Mouse (Mus musculus) mouse trophoblast stem cell (cell line): ENCODE measurements at regions not wholly inside any gene's neighbourhood (a gene's known extent, or its start where the extent isn't known, plus 50 kb on each side); places are given as distances from the start of the nearest gene placed in this dataset.

ENCODE experiments used
- in situ Hi-C, 2 experiments: fragments of 300-500 bp; cut with MseI, MboI; formaldehyde crosslinking; loops; 2 replicates in 1 of 2; 3 replicates in 1 of 2; pipeline ENCODE4 v1.15.1; 2025

DNA sequence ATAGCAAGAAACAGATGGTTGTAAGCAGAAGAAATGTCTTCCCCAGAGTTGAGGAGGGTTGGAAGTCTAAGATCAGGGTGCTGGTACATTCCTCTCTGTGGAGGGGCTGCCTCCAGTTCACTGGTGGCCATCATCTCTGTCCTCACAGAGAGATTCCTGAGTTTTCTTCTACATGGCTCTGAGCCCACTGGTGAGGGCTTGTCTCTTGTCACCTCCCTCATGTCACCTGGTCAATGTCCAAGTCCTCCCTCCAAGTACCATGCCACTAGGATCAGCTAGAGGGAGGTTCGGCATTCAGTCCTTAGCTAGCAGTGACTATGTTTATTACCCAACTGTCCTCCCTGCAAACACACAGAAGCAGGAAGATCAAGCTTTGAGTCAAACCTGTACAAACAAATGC, 258.3 kb downstream of the Tgfb2 start:
- in situ Hi-C loops: no loop called here

DNA sequence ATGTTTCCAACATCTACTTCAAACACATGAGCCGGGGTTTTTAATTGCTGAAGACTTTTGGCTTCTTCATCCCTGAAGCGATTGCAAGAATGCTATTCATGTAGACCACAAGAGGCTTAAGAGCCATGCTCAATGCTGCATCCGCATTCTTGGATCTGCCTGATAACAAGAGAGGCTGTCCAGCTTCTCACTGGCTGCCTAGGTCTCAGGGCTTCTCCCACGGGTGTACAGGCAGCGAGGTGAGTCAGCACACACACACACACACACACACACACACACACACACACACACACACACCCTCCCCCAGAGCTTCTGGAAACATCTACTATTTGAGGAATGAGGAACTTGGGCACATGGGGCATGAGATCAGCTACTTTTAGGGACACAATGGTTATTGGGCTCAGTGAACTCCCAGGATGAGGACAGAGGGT, 261.1 kb downstream of the Tgfb2 start:
- in situ Hi-C loops: no loop called here

DNA sequence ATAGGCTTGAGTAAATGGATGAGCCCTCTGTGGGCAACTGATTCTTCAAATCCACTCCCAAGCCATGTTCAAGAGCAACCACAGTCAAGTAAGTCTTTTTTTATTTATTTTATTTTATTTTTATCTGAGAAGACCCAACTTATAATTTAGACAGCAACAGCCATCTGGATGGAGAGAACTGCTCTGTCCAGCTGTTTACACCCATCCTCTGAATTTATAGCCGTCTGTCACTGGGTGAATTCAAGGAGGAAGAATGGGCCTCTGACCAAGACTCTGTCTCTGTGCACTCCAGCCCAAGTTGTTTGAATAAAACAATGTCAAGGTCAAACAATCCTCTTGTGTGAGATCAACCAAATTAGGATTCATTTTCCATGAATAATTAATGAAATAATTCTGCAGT, 263.6 kb downstream of the Tgfb2 start:
- in situ Hi-C loops: no loop called here

DNA sequence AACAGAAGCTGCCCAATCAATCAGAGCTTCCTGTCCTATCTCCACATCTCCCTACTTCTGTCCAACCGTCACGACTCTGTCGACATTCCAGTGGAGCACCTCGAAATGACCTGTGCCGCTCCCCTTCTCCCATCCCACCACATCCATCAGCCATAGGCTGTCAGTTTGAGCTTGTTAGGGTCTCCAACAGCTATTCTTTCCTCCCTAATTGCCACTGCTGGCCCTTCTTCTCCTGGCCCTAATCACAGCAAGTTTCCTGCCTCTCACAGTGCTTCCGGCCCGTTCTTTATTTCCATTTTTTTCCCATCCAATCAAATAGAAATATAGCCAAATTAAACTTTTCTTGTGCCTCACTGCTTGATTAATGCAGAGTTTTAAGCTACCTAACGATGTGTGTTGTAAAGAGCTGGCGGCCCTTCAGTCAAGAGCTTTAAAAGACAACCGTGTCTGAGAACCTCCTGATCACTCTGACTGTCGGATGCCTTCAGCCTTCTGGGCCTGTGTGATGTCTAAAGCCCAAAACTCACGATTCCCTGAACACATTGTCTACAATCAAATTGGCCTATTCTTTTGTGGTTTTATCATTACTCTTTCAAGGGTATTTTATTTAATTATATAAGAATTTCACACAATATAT, 270.3 kb downstream of the Tgfb2 start:
- in situ Hi-C loops: no loop called here

DNA sequence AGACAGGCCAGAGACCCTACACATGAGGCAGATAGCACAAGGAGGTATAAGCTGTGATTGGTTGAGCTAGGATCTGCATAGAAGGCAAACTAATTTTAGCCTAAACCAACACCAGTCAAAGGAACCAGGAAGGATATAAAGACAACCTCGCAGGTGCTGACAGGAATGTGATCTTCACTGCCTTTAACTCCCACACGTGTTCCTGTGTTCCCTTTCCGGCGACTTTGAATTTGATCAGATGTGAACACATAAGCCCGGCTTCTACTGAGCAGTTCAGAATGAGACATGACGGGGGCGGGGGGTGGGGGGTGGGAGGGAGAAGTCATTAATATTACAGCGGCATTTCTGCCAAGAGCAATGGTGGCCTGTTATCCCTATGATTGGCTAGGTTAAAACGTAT, 271.0 kb downstream of the Tgfb2 start:
- in situ Hi-C loops: no loop called here

DNA sequence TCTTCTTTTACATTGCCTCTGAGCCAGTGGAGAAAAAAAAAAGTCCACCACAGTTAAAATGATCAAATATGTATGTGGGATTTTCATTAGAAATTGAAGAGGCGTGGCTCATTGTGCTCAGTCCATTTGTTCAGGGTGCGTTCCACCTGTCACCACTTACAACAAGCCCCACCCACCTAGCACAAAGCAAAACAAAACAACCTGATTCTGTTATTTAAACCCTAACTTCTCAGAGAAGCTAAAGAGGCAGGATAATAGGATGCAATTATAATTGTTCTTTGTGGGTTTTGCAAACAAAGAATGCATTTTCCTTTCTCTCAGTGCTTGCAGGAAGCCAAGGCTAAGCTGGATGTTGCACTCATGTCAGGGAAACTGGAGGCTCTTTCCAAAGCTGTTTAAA, 271.8 kb downstream of the Tgfb2 start:
- in situ Hi-C loops: no loop called here

DNA sequence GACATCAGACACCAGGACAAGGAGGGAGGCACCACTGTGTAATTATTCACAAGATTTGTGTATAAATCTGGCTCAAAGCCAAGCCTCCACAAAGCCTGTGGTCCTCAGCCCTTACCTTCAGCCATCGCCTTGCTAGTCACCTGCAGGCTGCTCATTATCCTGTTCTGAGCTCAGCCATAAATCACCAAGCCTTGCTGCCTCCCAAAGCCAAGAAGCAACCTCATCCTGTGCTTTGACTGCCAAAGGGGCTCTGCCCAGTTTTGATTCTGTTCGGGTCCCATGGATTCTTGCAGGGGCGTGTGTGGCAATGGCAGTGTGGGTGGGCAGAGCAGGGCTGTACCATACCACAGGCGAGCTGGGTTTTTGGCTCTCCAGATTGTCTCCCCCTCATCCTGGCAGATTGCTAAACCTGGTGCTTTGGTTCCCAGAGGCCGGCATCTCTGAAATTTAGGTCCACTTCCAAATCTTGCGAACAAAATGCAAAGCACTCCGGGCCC, 272.6 kb downstream of the Tgfb2 start:
- in situ Hi-C loops: no loop called here

DNA sequence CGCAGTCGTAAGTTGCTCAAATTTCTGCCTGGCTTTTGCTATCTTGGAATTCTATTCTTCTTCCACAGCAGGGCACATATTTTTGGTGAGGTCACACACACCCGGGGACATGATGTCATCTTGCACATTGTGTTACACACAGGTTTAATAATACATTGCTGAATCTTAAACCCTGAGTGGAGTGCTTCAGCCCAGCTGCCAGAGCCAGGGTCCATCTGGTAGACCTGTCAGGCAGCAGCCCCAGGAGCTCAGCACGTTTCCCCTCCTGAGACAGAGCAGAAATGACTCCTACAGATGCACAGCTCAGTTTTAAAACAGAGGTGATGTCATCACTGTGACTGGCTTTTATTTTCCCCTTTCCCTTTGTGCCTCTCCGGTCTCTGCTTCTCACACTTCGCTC, 280.4 kb downstream of the Tgfb2 start:
- in situ Hi-C loops: no loop called here

DNA sequence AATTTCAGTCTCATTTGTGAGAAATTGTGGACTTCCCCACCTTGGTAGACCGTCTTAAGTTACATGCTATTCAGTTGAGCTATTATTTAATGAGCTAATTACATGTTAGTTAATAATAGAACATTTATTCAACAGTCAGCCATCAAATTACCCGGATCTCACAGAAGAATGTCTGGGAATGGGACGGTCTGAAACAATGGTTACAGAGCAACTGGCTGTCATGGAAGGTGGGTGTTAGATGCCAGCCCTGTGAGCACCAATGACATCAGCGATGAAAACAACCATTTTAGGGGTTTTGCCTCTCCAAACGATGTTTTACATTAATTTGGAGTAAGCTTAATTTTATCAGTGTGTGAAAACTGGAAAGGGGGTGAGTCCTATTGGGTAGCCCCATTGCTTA, 281.7 kb downstream of the Tgfb2 start:
- in situ Hi-C loops: no loop called here

DNA sequence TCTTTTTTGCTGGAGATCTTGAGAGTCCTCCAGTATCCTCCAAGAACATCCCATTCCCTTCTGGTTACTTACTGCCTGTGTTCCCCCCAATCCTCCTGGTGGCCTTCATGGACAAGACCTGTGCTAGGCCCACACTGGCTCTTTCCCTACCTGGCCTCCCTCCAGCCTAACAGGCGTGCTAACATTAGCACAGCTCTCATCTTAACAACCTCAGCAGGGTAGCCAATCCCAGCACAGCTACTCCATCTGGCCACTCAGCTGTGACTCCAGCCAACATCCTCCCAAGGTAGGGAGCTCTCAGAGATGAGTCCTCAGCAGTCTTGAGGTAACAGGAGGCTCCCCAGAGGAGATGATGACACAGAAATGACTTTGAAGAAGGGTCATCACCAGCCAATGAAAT, 288.7 kb downstream of the Tgfb2 start:
- in situ Hi-C loops: no loop called here

DNA sequence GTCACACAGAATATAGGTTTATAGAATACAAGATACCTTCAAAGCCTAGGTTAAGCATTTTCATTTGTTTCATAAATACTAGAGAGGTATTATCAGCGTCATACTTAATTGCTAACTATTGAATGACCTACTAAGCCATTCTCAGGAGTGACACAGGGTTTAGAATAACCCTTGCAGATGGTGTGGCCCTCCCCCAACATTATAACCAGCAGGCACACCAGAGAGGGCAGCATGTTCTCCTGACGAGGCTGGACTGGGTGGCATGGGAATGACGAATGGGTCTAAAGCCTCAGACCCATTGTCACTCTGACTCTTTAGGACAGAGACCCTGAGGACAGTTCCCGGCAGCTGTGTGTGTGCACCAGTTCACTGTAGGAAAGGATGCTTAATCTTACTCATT, 290.5 kb downstream of the Tgfb2 start:
- in situ Hi-C loops: no loop called here

DNA sequence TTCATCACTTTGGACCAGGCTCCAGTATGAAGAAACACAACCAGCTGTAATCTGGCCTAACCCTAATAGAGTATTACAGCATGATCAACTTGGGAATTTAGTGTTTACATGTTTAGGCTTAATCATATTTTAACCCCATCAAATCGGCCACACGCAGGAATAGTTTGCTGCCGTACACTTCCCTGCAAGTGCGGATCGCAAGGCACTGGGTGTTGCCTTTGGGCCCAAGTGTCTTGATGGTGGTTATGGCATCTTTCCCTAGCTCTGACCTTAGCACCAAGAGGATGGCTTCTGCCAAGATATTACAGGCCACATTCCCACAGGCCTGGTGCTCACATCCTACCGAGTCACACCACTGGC, 291.9 kb downstream of the Tgfb2 start:
- in situ Hi-C loops: no loop called here

DNA sequence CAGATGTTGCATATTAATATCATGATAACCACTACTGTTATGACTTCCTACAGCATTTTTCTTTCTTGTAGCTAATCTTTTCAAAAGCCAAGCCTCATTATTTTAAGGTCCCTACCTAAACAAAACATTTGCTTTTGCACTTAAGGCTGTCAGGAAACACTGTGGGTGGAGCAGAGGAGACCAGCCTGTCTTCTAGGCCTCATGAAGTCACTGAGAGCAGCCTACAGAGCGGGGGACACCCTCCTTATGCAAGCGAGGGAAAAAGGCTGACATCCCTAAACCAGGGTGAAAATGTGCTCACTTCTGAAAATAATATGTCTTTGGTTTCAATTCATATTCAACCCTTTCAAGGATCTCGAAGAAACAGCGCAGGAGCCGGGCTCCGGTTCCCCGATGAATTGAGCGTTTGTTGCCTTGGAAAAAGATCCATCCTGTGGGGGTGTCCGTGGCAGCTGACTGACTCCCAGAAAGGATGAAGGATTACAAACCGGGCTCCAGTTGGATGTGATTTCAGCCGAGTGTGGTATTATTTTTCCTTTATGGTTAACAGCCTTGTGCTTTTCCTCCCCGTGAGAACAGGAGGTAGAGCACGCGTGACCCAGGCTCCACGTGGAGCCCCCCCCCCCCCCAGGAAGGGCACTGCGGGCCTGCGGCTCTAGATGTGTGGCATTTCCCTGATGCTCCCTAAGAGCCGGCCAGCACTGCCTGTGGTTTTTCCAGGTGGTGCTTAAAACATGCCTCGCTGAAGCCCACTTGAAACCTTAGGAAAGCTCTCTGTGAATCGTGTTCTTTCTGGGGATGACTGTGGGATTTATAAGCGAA, 292.5 kb downstream of the Tgfb2 start:
- in situ Hi-C loops: no loop called here

DNA sequence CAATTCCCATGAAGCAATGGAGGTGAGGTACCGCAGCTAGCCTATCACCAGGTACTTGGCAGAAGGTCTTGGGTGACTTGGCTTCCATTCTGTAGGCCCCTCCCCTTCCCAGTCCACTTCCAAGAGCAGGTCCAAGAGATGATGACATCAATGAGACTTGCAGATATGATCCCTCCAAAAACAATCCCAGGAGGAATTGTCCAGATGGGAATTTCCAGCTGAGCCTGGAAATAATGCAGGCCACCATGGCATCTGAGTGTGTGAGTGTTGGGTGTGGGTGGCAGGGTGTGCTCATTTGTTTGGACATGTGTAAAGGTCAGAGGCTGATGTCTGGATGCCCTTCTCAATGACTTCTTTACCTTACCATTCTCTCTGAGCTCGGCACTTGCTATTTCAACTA, 293.5 kb downstream of the Tgfb2 start:
- in situ Hi-C loops: no loop called here

DNA sequence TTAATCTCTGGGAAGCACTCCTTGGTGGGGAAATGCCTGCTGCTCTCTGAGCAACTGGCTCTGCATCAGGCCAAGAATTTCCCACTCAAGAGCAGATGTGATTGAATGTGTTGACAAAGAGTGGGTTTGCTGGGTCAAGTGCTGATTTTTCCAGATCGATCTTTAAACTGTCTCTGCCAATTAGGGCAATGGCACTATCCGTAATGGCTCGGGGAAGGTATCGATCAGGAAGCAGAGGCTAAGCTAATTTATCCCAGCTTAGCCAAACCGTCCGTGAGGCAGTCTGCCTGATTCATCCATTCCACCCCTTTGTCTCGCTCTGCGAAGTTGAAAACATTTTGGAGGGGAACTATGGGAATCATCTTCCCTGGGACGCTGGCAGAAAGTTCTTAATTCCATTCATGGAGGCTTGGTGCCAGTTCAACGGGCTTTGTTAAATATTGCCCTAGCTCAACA, 291.9 kb upstream of the Lyplal1 start:
- in situ Hi-C loops: no loop called here

DNA sequence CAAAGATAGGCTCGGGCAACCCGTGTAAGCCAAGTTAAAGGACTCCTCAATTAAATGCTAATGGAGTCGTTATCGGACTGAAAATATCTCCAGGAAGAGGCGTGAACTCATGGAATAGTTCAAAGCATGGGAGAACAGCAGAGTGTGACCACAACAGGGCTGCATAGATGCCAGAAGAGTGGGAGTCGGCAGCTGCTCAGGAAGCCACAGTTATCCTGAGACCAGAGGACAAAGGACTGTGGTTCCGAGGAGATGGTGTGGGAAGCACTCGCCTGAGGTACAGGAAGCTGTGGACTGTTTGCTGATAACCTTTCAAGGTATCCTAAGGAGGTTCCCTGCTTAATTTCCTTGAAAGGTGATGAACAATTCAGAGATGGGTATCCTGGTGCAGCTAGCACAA, 290.5 kb upstream of the Lyplal1 start:
- in situ Hi-C loops: no loop called here

DNA sequence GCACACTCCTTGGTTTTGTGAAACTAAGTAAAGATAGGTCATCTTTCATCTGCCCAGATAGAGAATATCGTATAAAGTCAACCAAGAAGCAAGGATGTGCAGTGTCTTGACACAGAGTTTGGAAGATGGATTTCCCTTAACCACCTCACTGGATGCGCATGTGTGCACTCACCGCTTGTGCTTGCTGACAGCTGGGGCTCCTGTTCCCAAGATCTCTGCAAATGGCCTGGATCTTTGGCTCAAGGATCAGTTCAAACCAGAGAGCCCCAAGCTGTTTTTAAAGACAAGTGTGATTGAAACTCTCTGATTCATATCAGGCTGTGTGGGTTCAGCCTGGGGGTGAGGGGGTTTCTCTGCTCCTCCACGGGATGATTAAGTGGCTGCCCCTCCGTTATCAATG, 288.6 kb upstream of the Lyplal1 start:
- in situ Hi-C loops: no loop called here

DNA sequence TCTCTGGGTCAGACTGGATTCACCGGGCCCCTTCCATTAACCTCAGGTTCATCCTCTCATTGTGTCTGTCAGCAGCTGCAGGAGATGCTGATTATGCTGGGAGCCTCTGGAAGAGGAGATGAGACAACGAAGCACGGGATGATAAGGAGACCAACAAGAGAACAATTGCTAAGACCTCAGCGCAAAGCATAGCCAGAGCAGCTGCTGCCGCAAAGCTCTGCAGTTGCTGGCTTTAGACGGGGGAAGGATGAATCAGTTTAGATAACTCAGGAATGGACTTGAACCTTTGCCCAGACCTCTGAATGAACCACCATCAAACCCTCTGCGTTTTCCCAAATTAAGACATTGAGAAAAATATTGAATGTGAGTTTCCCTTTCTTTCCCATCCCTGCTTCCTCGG, 282.7 kb upstream of the Lyplal1 start:
- in situ Hi-C loops: loop anchor here in 1 of 2 experiments (10.0 kb wide), 1 partner anchor 305 kb away; the partner anchor contains the start of gene Tgfb2

DNA sequence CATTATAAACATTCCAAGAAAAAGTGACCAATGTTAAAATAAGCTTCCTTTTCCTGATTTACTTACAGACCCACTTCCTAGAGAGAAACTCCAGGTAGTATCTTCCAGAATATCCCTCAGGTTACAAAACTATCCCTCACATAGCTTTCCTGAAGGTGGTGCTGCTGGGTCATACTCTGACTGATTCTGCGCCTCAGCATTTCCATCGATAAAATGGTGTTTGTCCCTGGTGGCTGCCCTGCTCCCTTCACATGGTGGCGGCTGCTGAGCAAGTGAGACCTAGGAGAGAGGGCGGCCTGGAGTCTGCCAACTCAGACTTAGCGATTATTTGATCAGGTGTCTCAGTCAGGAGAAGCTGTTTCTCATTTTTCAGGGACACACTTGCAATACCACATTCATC, 275.9 kb upstream of the Lyplal1 start:
- in situ Hi-C loops: loop anchor here in 1 of 2 experiments (10.0 kb wide), 1 partner anchor 312 kb away; the partner anchor contains the start of gene Tgfb2

DNA sequence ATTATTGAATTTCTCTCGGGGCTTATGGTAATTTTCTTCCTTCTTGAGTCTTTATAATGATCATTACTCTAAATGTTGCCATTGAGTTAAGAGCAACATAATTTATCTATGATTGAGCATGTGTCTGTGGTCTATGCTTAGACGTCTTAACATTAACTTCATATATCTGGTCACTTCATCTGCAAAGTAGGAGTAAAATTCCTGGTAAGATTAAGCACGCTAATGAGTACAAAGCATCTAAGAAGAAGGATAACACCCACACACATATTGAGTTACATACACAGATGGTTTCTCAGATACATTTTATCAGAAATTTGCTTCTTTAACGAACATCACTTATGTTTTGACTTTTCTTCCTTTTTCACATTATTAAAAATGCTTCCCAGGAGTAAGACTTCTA, 267.3 kb upstream of the Lyplal1 start:
- in situ Hi-C loops: no loop called here

DNA sequence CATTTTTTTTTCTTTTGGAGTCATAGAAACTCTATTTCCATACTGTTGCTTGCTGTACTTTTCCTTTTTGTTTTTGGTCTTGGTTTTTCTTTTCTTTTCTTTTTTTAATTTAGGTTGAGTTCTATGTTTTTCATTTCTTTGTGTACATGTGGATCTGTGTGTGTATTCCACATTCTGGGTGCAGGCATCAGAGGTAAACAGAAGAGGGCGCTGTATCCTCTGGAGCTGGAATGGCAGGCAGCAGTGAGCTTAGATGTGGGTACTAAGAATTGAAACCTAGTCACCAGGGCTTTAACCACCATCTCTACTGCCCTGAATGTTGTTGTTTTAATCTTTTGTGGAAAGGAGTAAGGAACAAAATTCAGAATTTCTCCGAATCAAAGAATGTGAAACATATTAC, 266.3 kb upstream of the Lyplal1 start:
- in situ Hi-C loops: no loop called here

DNA sequence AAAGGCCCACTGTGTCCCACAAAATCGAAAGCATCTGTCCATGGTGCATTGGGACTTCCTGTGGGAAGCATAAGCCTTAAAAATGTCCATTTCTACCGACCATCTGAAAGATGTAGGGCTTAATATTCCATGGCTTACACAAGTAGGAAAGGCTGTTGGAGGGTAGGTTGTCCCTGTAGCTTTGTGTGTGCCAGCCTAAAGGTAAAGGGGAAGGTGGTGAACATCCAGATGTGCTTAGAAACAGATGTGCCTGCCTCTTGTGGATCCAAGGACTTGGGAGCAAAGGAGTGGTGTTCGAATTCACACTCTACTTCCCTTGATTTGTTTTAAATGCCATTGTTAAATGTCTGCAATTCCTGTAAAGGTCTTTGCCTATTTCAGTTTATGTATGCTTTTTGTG, 265.9 kb upstream of the Lyplal1 start:
- in situ Hi-C loops: no loop called here
